Mouse (Mus musculus): ENCODE results near the gene Ssc4d. TPM values are rescaled to one million over a fixed set of nuclear protein-coding genes. Genes with fewer than 3 reads are reported as not detected.

Ssc4d gene
- polyA plus RNA-seq, 1 experiment from 2014 or later, result 0.70 TPM

DNA sequence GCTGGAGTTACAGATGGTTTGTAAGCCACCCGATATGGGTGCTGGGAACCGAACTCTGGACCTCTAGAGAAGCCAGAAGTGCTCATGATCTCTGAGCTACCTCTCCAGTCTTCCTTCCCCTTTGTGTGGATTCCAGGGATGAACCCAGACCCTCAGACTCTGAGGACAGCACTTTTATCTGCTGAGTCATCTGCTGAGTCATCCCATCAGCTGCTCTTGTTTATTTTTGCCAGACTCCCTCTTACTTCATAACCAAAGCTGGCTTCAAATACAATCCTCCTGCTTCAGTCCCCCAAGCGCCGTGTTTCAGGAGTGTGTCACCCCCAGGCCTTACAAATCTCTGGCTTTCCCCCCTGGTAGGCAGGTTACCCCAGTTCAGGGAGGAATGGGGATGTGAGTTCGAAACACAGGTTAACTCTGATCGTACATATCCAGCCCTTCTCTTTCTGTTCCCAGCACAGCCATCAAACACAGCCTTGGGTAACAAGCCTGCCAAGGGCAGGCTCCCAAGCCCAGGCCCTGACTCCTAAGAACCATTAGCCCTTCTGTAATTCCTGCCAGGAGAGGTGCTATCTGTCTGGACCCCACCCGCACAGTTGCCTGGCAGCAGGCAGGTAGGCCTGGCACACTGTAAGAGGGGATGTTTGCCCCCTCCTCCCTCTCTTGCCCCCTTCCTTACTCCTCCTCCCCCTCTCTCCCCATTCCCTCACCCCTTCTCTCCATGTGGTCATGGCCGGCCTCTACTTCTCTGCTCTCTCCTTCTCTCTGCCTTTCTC is 1.8 kb upstream of the Ssc4d start:
- H3K9ac ChIP-seq, result no peak overlapping the region
- H3K36me3 ChIP-seq, result no peaks in the 10 kb centered on the region
- no peaks in the 10 kb centered on the region for H3K4me1 ChIP-seq (replicated peaks)
- ATAC-seq (ENCODE audit: insufficient number of reproducible peaks, low FRiP score), result peak; percentile 49
- H3K27ac ChIP-seq (ENCODE audit: poor library complexity, severe bottlenecking), result no peak overlapping the region
- no peak overlapping the region for H3K4me3 ChIP-seq
- no peaks in the 10 kb centered on the region for H3K27me3 ChIP-seq (replicated peaks)
- H3K9me3 ChIP-seq (replicated peaks), result no peaks in the 10 kb centered on the region
- 90% methylated on average over 8 of the region's 8 CpGs for WGBS
- H3K4me2 ChIP-seq, result no peak overlapping the region

DNA sequence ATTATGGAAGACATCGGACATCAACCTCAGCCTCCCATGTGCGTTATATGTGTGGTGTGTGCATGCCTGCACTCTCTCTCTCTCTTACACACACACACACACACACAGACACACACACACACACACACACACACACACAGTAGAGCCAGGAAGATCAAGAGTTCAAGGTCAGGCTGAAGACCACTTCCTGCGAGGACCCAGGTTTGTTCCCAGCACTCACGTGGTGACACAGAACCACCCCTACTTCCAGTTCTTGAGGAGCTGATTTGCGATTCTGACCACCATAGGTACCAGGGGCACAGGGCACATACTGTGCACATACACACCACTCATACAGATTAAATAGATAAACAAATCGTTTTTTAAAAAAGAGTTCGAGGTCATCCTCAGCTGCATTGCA is 2.5 kb downstream of the Ssc4d start:
- Histone ChIP-seq H3K9ac (no peak overlapping the region), H3K4me2 (no peak overlapping the region), H3K36me3 (no peaks in the 10 kb centered on the region), H3K9me3 (replicated peaks) (no peaks in the 10 kb centered on the region), H3K27ac (ENCODE audit: poor library complexity, severe bottlenecking) (no peak overlapping the region), H3K4me1 (replicated peaks) (no peaks in the 10 kb centered on the region), H3K4me3 (no peak overlapping the region), H3K27me3 (replicated peaks) (no peaks in the 10 kb centered on the region)
- ATAC-seq (ENCODE audit: insufficient number of reproducible peaks, low FRiP score), result no peak
- 80% methylated on average over 7 of the region's 7 CpGs for WGBS

DNA sequence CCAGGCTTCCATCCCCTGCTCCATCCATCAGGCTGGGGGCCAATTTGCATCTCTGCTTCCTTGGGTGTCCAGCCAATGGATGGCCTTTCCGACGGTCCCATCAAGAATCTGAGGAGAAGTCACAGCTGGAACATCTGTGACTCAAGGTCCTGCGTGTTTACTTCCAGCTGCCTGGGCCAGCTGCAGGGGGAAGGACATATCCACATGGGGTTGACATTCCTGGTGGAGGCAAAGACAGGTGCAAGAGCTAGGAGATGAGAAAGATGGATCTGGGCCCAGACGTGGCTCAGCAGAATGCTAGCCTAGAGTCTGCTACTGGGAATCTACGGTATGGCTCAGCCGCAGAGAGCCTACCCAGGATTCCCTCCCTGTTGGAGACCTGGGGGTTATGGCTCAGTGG is 4.1 kb downstream of the Ssc4d start:
- WGBS, result 80% methylated on average over 6 of the region's 6 CpGs
- Histone ChIP-seq H3K27ac (ENCODE audit: poor library complexity, severe bottlenecking) (no peak overlapping the region), H3K4me3 (no peak overlapping the region), H3K4me1 (replicated peaks) (peaks cover 7% of the 10 kb centered on the region), H3K36me3 (no peaks in the 10 kb centered on the region), H3K9me3 (replicated peaks) (no peaks in the 10 kb centered on the region), H3K4me2 (no peak overlapping the region), H3K27me3 (replicated peaks) (peaks cover 3% of the 10 kb centered on the region; the same call in 1 of the 2 replicates), H3K9ac (no peak overlapping the region)
- ATAC-seq (ENCODE audit: insufficient number of reproducible peaks, low FRiP score), result no peak

DNA sequence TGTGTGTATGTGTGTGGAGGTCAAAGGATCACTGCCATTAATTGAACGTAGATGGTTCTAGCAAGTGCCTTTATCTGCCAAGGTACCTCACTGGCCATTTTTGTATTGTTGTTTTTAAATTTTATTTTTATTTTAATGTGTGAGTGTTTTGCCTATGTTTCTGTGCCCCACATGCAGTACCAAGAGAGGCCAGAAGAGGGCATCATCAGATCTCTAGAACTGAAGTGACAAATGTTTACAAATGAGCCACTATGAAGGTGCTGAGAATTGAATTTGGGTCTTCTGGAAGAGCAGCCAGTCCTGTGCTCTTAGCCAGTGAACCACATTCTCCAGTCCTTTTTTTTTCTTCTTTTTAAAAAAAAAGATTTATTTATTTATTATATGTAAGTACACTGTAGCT is 5.5 kb downstream of the Ssc4d start:
- H3K27ac ChIP-seq (ENCODE audit: poor library complexity, severe bottlenecking), result no peak overlapping the region
- H3K4me2 ChIP-seq, result no peak overlapping the region
- 53% methylated on average over 1 of the region's 1 CpGs for WGBS
- H3K4me1 ChIP-seq (replicated peaks), result peaks cover 7% of the 10 kb centered on the region
- H3K4me3 ChIP-seq, result no peak overlapping the region
- no peaks in the 10 kb centered on the region for H3K9me3 ChIP-seq (replicated peaks)
- no peaks in the 10 kb centered on the region for H3K36me3 ChIP-seq
- no peak overlapping the region for H3K9ac ChIP-seq
- ATAC-seq (ENCODE audit: insufficient number of reproducible peaks, low FRiP score), result no peak
- H3K27me3 ChIP-seq (replicated peaks), result peaks cover 3% of the 10 kb centered on the region

DNA sequence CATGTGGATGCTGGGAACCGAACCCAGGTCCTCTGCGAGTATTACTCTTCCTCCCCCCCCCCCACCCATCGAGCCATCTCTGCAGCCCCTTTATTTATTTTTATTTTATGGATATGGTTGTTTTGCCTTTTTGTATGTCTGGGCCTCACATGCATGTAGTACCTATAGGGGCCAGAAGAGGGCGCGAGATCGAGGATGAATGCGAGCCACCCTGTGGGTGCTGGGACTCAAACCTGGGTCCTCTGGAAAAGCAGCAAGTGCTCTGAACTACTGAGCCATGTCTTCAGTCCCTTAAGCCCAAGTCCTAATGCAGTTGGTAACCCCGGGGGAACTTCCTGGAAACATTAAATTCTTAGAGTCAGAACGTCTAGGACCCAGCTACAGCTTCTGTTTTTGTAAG is 7.5 kb downstream of the Ssc4d start:
- peaks cover 12% of the 10 kb centered on the region for H3K4me1 ChIP-seq (replicated peaks)
- H3K27me3 ChIP-seq (replicated peaks), result peaks cover 3% of the 10 kb centered on the region
- 60% methylated on average over 9 of the region's 9 CpGs for WGBS
- no peaks in the 10 kb centered on the region for H3K36me3 ChIP-seq
- no peak overlapping the region for H3K4me3 ChIP-seq
- no peak for ATAC-seq (ENCODE audit: insufficient number of reproducible peaks, low FRiP score)
- H3K27ac ChIP-seq (ENCODE audit: poor library complexity, severe bottlenecking), result no peak overlapping the region
- no peak overlapping the region for H3K4me2 ChIP-seq
- H3K9me3 ChIP-seq (replicated peaks), result no peaks in the 10 kb centered on the region
- H3K9ac ChIP-seq, result no peak overlapping the region

DNA sequence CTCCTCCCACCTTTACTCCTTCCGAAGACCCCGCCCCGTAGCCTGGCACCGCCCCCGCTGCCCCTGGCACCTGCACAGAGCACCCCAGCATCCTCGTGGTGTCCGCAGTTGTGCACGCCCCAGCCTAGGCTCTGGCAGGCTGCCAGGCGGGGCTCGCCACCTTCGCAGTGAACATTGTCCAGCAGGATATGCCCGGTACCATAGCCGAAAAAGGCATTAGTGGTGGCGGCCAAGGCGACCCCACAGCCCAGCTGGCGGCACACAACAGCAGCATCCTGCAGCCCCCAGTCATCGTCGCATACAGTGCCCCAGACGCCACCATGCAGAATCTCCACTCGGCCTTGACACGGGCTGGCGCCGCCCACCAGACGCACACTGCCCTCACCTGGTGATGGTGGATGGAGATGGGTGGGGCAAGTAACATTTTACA is 8.8 kb downstream of the Ssc4d start:
- H3K27ac ChIP-seq (ENCODE audit: poor library complexity, severe bottlenecking), result no peak overlapping the region
- H3K9me3 ChIP-seq (replicated peaks), result no peaks in the 10 kb centered on the region
- peak overlapping the region; percentile 17 for H3K4me3 ChIP-seq
- H3K9ac ChIP-seq, result peak overlapping the region; percentile 5; the same call in 1 of the 2 replicates
- no peaks in the 10 kb centered on the region for H3K36me3 ChIP-seq
- H3K4me1 ChIP-seq (replicated peaks), result peaks cover 19% of the 10 kb centered on the region
- no peak for ATAC-seq (ENCODE audit: insufficient number of reproducible peaks, low FRiP score)
- H3K27me3 ChIP-seq (replicated peaks), result peaks cover 3% of the 10 kb centered on the region
- peak overlapping the region; percentile 61 for H3K4me2 ChIP-seq
- WGBS, result 10% methylated on average over 24 of the region's 24 CpGs

DNA sequence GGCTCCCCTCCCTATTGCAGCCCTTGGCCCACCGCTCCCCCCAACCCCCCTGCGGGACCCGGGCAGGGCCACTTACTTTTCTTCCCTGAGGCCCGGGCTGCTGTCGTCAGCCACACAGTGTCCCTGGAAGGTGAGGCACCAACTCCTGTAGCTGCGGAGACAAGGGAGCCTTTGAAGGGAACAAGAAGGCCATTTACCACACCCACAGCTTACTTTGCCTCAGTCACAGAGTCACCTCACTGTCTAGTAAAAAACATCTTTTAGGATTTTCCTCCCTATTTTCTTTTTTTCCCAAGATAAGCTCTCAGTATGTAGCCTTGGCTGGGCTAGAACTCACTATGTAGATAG is 11.1 kb downstream of the Ssc4d start:
- H3K4me1 ChIP-seq (replicated peaks), result peaks cover 19% of the 10 kb centered on the region
- no peak for ATAC-seq (ENCODE audit: insufficient number of reproducible peaks, low FRiP score)

DNA sequence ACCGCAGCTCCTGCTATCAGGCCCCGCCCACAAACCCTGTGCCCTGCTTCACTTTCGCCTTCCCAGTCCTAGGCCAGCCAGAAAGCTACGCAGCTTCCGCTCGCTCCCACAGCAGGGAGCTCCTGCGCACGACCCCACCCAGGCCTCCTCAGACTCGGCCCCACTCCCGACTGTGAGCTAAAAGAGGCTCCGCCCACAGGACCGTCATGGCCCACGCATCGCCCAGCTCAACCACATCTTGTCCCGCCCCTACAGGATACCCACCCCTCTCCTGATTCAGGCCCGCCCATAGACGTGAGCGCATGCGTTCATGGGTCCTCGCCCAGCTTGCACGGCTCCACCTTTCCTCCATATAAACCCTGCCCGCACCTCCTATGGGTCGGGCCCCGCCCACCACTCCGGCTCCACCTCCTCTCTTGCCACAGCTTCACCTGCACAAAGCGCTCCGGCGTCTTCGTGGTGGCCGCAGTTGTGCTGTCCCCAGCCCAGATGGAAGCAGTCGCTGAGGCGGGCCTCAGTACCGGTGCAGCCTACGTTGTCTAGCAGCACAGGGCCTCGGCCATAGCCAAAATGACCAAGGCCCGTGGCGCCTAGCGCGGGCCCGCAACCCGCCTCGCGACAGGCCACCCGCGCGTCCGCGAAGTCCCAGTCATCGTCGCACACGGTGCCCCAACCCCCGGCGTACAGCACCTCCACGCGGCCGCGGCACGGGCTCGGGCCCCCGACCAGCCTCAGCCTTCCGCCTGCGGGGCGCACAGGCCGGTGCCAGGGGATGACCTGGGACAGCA is 11.6 kb downstream of the Ssc4d start:
- peak overlapping the region; percentile 87 for H3K4me2 ChIP-seq
- ATAC-seq (ENCODE audit: insufficient number of reproducible peaks, low FRiP score), result peak; percentile 96
- peaks cover 19% of the 10 kb centered on the region for H3K4me1 ChIP-seq (replicated peaks)
- peaks cover 3% of the 10 kb centered on the region for H3K27me3 ChIP-seq (replicated peaks)
- peak overlapping the region; percentile 60 for H3K4me3 ChIP-seq
- H3K36me3 ChIP-seq, result no peaks in the 10 kb centered on the region
- peak overlapping the region; percentile 83 for H3K9ac ChIP-seq
- no peaks in the 10 kb centered on the region for H3K9me3 ChIP-seq (replicated peaks)
- H3K27ac ChIP-seq (ENCODE audit: poor library complexity, severe bottlenecking), result peak overlapping the region; percentile 89
- 1% methylated on average over 64 of the region's 64 CpGs for WGBS

More for the DNA sequence above, 11.1 kb downstream of the Ssc4d start:
- H3K9ac ChIP-seq, result peak overlapping the region; percentile 83
- H3K4me2 ChIP-seq, result peak overlapping the region; percentile 87
- H3K27ac ChIP-seq (ENCODE audit: poor library complexity, severe bottlenecking), result peak overlapping the region; percentile 89
- 6% methylated on average over 6 of the region's 6 CpGs for WGBS
- H3K4me3 ChIP-seq, result peak overlapping the region; percentile 60
- H3K36me3 ChIP-seq, result no peaks in the 10 kb centered on the region
- no peaks in the 10 kb centered on the region for H3K9me3 ChIP-seq (replicated peaks)
- H3K27me3 ChIP-seq (replicated peaks), result peaks cover 3% of the 10 kb centered on the region

DNA sequence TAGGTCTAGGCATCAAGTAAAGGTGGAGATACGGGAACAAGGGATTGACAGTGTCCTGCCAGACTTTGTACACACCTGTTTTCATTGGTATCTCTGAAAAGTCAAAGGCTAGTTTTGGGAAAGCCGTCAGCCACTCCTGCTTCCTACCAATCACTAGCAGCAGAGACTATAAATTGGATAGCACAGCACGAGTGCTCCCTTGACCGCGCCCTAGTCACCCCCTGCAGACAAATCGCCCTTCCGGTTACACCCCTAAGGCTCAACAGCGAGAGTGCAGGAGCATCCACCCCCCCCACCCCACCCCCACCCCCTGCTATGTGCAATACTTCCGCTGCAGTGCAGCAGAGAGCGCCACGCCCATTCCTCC is 12.2 kb downstream of the Ssc4d start:
- Histone ChIP-seq H3K27ac (ENCODE audit: poor library complexity, severe bottlenecking) (peak overlapping the region; percentile 89), H3K27me3 (replicated peaks) (peaks cover 3% of the 10 kb centered on the region), H3K4me3 (peak overlapping the region; percentile 60), H3K4me2 (peak overlapping the region; percentile 87), H3K9me3 (replicated peaks) (no peaks in the 10 kb centered on the region), H3K36me3 (no peaks in the 10 kb centered on the region), H3K9ac (peak overlapping the region; percentile 41; the same call in 1 of the 2 replicates), H3K4me1 (replicated peaks) (peaks cover 20% of the 10 kb centered on the region)
- ATAC-seq (ENCODE audit: insufficient number of reproducible peaks, low FRiP score), result no peak
- WGBS, result under 1% methylated on average over 11 of the region's 11 CpGs

DNA sequence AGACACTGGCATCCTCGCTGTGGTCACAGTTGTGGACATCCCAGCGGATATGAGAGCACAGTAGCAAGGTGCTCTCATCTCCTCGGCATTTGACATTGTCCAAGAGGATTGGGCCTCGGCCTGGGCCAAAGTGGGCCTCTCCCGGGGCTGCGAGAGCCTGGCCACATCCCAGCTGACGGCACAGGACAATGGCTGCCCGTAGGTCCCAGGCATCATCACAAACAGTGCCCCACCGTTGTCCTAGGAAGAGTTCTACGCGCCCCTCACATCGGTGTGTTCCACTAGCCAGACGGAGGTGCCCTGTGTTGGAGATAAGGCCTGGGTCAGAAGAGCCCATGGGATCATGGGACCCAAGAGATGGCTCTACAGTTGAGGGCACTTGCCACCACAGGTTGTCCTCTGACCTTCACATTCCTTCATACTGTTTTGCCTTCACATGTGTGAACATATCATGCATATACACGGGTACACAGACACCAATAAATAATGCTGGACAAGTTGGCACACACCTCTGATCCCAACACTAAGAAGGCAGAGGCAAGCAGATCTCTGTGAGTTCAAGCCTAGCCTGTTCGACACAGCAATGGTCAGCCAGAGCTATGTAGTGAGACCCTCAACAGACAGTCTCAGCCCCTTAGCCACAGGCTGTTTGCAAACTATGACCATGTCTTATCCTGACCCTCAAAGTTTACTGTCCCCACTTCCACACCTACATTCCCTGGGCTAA is 13.3 kb downstream of the Ssc4d start:
- H3K36me3 ChIP-seq, result no peaks in the 10 kb centered on the region
- H3K4me1 ChIP-seq (replicated peaks), result peaks cover 22% of the 10 kb centered on the region
- no peaks in the 10 kb centered on the region for H3K9me3 ChIP-seq (replicated peaks)
- WGBS, result 90% methylated on average over 15 of the region's 15 CpGs
- peak overlapping the region; percentile 89 for H3K27ac ChIP-seq (ENCODE audit: poor library complexity, severe bottlenecking)
- no peak overlapping the region for H3K9ac ChIP-seq
- peak overlapping the region; percentile 87 for H3K4me2 ChIP-seq
- ATAC-seq (ENCODE audit: insufficient number of reproducible peaks, low FRiP score), result no peak
- peaks cover 3% of the 10 kb centered on the region for H3K27me3 ChIP-seq (replicated peaks)
- no peak overlapping the region for H3K4me3 ChIP-seq

DNA sequence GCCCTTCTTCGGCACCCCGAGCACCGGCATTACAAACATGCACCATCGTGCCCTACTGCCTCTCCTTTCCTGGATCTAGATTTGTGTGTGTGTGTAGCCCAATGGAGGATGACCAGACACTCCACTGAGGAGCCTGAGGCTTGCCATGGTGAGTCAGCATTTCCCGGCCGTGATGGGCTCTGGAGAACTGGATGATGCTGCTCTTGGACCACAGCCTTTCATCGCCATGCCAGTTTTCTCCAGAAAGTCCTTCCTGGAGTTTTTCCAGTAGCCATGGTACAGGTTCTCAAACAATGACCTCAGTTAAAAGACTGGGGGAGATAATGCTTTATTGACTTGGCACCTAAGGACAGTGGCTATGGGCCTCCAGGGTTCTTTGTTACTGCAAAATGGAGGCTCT is 14.4 kb downstream of the Ssc4d start:
- 92% methylated on average over 7 of the region's 7 CpGs for WGBS
- H3K27ac ChIP-seq (ENCODE audit: poor library complexity, severe bottlenecking), result no peak overlapping the region
- H3K27me3 ChIP-seq (replicated peaks), result no peaks in the 10 kb centered on the region; the same call in 1 of the 2 replicates
- H3K4me3 ChIP-seq, result no peak overlapping the region
- no peaks in the 10 kb centered on the region for H3K9me3 ChIP-seq (replicated peaks)
- H3K9ac ChIP-seq, result no peak overlapping the region
- no peaks in the 10 kb centered on the region for H3K36me3 ChIP-seq
- H3K4me1 ChIP-seq (replicated peaks), result peaks cover 15% of the 10 kb centered on the region
- no peak for ATAC-seq (ENCODE audit: insufficient number of reproducible peaks, low FRiP score)
- no peak overlapping the region for H3K4me2 ChIP-seq
